Mouse (Mus musculus) lung, adult 2 months (tissue): ENCODE measurements around the gene Hspa2.

Experiments used
- CTCF ChIP-seq: fragments of 200-500 bp; IDR thresholded peaks from 2 replicates; pipeline ENCODE4 v1.5.1; 2011; ENCODE audit warnings: mild to moderate bottlenecking, low read length, control low read depth; ENCODE audit not compliant: insufficient read depth
- POLR2A ChIP-seq: fragments of 200-500 bp; IDR thresholded peaks from 2 replicates; pipeline ENCODE4 v1.6.1; 2011; ENCODE audit warnings: low read depth, mild to moderate bottlenecking, control low read depth, low read length, borderline replicate concordance; ENCODE audit errors: extremely low read depth

- no peak for TF ChIP-seq CTCF
- TF ChIP-seq POLR2A: peak; percentile 46; the same call in 1 of the 2 replicates
Observed at GRCm38 (mm10) chr12:76369206-76369977, 34.6 kb upstream of the Hspa2 start, which contains the start of gene Zbtb25.
